Mouse (Mus musculus): Measurements from ENCODE around the gene Hnrnpa3.
A peak's percentile ranks its signal among the peaks of the same experiment; 100 is the strongest.
"Not testable (repeated sequence)": the region's sequence is repeated elsewhere in the genome, so short reads cannot be mapped to it uniquely, and the experiment has no call there.

The Hnrnpa3 gene

DNA sequence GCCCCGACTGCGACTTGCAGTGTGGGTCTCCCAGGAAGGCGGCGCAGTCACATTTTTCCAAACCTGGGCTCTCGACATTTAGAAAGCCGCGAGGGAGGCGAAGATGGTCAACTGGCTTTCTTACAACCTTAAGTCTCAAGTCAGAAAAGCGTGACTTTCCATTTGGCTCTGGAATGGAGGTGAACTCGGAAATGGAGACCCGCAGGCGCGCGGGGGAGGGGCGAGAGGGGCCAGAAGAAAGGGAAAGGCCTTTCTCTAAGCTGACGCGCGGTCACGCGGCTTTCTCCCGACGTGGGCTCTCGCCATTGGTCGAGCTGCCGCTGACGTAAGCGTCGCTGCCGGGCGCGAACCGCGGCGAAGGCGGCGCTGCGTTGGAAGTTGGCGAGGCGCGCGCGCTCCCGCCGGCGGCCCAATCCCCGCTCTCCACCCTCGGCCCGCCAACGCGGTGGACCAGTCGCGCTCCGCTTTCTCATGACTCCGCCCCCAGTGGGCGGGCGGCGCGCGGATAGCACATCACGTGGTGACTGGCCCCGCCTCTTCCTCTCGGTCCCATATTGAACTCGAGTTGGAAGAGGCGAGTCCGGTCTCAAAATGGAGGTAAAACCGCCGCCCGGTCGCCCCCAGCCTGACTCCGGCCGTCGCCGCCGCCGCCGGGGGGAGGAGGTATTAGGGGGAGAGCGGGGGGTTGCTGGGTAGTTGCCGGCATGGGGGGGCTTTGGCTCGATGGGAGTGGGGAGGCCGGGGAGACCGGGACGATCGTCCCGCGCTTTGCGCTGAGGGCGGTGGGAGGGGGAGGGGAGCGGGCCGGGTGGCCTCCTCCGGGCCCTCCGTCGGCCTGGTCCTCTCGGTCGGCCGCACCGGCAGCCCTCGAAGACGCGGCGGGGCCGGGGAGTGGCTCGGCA, at the start of gene Hnrnpa3:
Gene Hnrnpa3, plus strand, starts transcription at position 535 of the 902 bp plus-strand sequence.
- peak; percentile 99 for DNase-seq

DNA sequence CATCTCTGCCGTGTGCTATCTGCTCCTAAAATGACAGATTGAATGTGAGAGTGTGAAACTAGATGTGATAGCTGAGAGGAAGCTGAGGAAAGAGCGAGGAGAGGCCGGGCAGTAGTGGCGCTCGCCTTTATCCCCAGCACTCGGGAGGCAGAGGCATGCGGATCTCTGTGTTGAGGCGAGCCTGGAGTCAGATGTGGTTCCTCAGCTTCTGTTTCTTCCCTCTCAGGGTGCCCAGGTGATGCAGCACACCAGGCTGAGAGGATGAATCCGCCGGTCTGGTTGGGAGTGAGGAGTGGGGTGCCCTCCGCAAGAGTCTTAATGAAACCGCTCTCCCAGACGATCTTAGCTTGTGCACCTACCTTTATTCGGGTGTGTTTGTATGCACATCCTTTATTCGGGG, 49.1 kb upstream of the Hnrnpa3 start:
- DNase-seq = no peak

DNA sequence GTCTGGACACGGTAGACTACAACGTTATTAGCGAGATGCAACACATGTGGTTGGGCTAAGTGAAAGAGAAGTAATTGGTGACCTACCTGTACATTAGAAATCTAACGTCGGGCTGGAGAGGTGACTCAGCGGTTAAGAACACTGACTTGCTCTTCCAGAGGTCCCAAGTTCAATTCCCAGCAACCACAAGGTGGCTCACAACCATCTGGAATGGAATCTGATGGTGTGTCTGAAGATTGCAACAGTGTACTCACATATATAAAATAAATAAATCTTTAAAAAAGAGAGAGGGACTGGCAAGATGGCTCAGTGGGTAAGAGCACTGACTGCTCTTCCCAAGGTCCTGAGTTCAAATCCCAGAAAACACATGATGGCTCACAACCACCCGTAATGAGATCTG, 48.5 kb upstream of the Hnrnpa3 start:
- not testable (repeated sequence) for DNase-seq

DNA sequence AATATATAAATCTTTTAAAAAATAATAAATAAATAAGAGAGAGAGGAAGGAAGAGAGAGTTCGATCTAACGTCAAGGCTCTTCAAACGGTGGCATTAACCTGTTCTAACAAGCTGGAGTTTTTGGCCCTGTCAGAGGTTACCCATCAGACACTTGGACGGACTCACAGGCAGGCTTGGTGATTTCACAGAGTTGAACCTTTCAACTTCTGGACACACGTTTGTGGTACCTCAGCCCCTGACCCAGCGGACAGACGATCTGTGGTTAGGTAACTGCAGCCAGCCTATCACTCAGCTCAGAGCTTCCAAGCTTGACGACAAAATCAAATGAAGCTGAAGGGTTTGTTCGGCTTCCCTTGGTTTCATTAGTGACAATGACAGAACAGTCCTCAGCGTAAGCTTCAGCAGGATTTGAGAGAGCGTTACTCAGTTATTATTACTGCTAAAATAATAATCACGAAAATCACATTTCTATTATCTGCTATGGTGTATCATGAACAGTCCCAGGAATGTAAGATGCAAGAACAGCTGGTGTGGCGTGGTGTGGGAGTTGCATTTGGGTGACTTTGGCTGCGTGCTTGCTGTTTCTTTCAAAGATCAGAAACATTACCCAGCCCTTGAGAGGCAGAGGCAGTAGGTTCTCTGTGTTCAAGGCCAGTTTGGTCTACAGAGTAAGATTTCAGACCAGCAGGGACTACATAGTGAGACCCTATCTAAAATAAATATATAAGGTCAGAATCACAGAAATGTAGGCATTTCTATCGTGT, 47.8 kb upstream of the Hnrnpa3 start:
- no peak for DNase-seq

DNA sequence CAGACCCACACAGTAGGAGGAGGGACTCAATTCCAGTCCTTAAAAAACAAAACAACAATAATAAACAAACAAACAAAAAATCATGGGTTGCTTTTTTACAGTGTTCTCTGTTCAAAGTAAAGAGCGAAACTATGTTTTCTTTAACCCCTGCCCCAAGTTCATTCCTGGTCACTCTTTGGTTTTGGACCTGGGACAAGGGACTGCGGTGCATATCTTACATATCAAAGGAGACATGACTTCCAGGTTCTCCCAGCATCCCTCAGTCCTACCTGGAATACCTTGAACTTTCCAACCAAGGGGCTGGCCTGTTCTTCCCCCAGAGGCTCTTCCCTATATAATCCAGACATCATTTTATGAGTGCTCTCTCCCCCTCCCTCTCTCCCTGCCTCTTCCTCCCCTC, 47.1 kb upstream of the Hnrnpa3 start:
- DNase-seq = no peak

DNA sequence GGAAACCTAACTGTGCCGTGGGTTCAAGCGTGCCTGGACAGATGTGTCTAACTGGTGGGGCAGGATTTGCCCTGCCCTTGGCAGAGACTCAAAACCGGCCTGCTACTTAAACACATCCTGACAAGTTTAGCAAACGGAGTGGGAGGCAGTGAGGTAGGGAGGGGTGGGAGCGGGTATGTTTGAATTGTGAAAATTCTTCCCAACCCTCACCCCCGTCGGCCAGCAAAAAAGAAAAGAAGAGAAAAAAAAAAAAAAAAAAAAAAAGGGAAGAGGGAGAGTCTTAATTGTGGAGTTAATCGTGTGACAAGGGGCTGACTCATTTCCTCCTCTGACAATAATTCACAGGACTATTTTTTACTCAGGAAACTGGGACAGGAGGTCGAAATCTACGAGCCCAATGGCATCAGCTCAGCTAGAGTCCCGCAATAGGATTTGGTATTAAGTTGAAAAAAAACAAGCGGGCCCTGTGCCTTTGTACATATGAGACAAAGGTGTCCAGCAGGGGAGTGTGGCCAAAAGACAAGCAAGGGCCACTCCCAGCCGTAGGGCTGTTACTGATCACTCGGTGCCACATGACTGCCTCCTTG, 46.0 kb upstream of the Hnrnpa3 start:
- DNase-seq = no peak

DNA sequence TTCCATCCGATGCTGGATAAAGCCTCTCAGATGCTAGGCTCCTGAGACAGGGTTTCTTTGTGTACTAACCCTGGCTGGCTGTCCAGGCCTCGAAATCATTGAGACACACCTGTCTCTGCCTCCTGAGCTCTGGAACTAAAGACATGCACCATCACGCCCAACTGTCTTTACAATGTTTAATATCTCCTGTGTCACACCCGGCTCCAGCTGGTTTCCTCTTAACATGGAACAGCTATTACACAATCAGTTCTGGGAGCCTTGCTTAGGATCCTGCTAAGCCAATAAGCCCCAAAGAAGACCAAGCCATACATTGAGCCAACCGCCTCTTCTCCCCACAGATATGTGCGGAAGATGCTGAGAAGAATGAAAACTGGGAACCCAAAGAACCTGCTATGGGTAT, 44.5 kb upstream of the Hnrnpa3 start:
- DNase-seq = no peak

DNA sequence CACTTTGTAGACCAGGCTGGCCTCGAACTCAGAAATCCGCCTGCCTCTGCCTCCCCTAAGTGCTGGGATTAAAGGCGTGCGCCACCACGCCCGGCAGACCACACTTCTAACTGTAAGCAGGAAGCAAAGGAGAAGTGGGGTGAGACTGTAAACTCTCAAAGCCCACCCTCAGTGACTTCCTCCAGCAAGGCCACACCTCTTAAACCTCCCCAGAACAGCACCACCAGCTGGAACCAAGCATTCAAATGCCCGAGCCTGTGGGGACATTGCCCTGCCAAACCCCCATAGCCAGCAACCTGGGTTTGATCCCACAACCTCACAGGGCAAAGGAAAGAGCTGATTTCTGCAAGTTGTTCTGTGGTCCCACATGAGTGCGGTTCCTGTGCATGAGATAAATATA, 42.1 kb upstream of the Hnrnpa3 start:
- no peak for DNase-seq

DNA sequence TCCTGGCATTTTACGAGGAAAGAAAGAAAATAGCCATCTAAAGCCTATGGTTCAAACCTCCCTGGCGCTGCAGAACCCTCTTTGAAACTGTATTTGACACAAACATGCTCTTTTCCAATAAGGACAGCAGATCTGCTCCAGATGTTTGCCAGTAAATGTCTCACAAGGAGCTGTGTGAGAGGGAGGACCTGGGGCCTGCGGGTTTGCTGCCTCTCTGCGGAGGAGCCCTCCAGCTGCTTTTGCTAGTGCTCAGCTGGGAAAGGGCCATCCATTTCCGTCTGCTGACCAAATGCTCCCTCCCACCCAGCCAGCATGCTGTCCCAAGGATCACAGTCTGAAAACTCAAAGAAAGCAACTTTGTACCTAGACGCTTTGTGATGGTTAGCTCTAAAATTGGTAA, 40.3 kb upstream of the Hnrnpa3 start:
- DNase-seq = no peak

DNA sequence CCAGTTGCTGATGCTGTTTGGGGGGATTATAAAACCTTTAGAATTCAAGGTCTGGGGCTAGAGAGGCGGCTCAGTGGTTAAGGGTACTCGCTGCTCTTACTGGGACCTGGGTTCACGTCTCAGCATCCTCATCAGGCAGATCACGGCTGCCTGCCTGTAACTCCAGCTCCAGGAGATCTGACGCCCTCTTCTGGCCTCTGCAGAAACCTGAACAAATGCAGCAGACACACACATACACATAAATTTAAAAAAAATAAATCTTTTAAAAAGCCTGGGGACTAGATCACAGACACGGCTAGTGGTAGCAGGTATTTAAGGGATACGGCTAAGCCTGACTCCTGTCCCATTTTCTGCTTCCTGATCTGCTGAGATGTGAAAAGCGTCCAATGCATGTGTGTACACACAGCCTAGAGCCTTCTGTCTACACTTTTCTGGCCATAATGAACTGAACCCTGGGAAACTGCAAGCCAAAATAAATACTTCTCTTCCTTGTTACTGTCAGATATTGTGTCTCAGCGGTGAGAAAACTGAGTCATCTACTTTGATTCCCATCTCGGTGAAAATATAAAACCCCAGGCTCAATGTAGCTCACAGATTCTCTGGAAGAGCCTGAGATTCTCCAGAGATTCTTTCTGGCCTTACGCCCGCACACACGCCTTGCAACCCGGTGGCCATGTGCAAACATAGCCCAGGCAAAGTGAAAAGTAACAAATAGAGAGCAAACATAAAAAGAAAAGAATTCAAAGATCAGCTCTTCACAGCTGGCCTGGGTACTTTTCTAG, 37.0 kb upstream of the Hnrnpa3 start:
- DNase-seq = no peak

DNA sequence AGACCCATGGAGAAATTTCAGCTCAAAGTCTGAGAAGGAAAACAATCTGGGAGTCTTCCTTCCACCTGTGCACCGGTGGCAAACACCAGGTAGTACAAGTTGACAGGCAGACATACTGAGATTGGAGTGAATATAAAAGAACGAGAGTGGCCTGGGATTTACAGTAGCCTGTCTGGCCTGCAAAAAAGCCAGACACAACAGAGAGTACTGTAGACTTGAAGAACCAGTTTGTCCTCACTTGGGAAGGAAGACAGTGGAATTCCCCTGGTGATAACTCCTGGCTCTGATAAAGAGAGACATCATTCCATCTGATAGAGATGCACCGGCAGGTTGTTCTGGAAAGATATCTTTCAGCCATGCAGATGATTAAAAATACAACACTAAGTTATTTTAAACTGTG, 34.0 kb upstream of the Hnrnpa3 start:
- DNase-seq = no peak

DNA sequence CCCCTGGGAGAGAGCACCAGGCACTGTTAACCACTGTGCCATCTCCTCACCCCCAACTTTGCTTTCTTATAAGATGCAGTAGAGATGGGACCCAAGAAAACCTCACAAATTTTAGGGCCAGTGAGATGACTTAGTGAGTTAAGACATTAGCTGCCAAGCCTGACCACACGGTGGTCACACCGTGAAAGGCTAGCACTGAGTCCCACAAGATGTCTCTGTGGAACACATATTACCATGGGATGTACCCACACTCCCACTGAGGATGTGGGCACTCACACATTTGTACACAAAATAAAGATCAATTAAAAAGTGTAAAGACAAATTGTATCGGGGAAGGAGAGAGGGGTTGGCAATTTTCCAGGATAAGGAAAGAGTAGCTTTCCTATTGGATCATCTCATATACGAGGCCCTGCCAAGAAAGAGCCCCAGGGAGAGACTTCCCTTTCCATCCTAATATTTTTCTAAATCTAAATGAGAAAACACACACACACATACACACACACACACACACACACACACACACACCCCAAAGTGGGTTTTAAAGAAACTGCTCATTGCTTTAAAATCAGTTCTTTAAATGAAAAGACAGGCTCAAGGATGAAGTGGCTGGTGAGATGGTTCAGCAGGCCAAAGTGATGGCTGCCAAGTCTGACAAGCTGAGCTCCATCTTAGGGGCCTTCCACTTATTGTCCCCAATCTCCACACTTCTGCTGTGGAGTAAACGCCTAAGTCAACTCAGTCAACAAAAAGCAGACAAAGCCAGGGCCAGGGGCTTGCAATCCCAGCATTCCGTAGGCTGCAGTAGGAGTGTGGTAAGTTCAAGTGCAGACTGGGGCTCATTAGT, 32.2 kb upstream of the Hnrnpa3 start:
- DNase-seq = no peak

DNA sequence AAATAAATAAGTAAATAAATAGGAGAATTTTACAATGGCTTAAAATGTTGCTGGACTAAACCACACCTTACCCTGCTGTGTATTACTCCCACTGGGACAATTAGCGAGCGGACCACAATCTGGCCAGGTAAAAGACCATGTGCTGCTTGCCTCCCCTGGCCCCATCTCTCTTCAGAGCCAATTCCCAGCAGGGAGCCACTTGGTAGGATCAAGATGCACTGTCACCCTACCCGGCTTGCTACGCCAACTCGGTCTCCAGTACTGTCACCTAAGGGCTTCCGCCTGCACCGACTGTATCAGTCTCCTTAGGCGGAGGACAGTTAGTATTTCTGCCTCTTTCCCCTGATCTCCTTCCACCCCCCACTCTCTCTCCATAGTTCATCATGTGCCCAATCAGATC, 30.6 kb upstream of the Hnrnpa3 start:
- no peak for DNase-seq

DNA sequence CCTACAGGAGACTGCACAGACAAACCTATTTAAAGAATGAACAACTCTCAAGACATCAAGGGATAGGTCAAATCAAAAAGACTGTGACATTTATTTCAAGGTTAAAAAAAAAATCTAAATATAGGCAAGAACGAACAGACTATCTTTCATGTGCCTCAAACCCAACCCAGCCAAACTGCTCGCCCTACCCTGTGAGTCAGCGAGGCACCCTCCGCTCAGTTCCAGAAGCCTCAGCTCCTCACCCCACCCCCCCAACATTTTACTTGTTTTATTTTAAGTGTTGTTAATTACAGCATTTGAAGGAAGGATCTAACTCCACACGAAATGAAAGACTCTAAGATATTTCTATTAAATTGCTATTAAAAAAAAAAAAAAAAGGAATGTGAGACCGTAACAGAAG, 27.6 kb upstream of the Hnrnpa3 start:
- no peak for DNase-seq

DNA sequence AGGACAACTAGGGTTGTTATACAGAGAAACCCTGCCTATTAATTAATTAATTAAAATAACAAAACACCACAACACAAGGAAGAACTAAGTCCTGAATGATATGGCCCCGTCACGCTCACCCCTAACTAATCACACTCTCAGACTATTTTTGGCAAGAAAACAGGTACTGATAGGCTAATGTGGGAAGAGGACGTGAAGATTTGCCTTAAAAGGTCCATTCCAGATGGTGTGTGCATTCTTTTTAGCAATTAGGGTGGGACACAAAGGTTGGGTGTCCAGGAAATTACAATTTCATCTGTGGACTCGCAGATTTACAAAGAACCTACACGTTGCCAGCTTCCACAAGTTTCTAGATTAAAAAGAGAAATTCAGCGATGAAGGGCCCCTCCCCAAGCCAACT, 27.0 kb upstream of the Hnrnpa3 start:
- DNase-seq = no peak

DNA sequence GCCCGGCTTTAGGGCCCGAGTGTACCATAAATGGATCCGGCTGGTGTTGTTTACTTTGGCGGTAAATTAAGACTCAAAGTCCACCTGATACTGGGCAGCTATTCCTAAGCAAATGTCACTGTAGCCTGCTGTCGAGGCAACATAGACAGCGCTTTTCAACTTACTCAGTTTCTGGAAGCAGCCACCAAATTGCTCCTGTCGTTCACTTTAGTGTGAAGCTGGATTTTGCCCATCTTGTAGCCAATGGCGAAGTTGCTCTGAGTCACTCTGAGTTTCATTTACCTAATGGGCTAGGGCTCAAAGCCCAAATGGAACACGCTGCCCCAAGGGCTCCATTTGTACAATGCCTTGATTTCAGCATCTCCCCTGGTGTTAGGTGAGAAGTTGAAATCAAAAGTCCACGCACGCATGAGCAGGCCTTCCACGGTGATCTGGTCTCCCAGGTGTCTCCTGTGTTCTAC, 26.3 kb upstream of the Hnrnpa3 start:
- DNase-seq = no peak

DNA sequence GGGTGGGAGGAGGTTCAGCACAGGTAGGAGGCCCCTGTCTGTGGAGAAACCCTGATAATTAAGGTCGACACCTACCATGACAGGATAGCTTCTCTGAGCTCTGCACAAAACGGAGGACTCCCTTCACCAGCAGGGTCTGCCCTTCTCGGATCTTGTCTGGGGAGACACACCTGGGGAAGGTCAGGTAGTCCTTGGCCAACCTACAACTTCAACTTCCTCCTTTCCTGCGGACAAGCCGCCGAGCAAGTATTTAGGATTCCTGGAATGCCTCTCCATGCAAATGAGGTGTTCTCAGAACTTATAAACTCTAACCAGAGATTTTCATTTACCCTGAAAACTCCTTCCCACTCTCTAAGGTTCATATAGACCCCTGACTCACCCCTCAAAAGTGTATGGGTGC, 25.7 kb upstream of the Hnrnpa3 start:
- DNase-seq = no peak

DNA sequence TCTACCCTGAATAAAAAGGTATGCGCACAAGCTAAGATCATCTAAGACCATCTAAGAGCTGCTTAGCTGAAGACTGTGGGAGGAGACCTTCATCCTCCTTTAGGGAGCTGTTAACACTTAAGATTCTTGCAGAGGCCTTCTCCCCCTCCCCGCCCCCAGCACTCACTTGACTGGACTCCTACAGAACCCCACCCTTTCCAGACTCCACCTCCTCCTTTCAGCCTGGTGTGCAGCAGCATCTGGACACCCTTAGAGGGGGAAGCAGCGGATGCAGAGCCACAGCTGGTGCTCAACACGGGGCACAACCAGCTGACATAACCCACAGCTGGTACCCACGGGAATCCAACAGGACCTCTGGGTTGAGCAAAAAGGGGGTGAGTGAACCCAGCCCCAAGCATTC, 25.3 kb upstream of the Hnrnpa3 start:
- DNase-seq = no peak

DNA sequence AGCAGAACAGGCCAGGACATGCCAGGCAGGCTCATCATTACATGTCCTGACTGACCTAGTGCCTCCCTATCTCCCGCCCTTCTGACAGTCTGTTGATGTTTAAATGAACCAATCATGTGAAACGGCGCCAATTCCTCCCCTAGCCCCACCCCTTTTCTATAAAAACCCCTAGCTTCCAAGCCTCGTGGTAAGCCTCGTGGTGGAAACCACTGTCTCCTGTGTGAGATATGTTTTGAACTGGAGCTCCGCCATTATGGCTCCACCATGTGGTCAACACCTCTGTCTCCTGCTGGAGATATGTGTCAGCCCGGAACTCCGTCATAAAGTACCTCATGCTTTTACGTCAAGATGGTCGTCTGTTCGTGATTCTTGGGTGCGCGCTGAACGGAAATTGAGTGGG, 24.6 kb upstream of the Hnrnpa3 start:
- not testable (repeated sequence) for DNase-seq

DNA sequence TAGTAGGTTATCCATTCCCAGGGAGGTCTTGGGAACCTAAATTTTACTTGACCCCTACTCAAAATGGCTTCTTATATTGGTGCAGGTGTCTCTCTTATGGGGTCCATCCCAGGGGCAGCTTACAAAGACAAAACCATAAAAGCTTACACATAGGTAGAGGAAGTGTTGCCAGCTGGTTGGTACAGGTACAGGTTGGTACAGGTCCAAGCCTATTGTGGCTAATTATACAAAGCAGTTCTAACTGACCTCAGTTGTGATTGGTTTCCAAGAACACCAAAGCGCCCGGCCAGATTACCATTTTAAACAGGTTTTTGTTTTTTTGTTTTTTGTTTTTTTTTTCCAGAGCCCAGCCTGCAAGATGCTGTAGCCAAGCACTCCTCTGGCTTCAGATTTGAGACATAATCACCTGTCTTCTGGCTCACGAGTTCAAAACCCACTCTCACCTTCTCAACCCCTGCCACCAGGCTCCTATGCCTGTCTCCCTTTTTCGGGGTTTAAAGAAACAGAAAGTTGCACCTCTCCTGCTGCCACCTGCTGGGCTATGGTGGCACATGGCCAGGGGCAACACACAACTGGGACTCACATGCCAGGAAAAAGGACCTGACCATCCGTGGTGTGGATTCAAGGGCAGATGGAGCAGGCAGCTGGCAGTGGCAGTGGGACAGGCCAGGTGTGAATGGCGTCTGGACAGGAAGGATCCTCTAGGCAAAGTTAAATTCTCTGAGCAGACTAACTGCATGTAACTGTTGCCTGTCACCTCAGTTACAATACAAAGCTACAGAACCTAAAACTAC, 22.6 kb upstream of the Hnrnpa3 start:
- peak; percentile 33 for DNase-seq

DNA sequence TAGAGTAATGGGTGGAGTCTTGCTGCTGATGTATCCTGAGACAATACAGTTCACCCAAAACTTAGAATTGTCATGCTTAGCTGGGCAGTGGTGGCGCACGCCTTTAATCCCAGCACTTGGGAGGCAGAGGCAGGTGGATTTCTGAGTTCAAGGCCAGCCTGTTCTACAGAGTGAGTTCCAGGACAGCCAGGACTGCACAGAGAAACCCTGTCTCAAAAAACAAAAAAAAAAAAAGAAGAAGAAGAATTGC, 22.1 kb upstream of the Hnrnpa3 start:
- DNase-seq = not testable (repeated sequence)
